Mouse (Mus musculus) layer of hippocampus, adult 8-10 months (tissue): ENCODE results near the gene Pacsin2. TPM values are rescaled to one million over a fixed set of nuclear protein-coding genes. Genes with fewer than 3 reads are reported as not detected.
"Not testable (repeated sequence)": the region's sequence is repeated elsewhere in the genome, so short reads cannot be mapped to it uniquely, and the experiment has no call there.

ENCODE experiments used
- DNase-seq, 2 experiments: peaks; one replicate each; pipeline ENCODE4 v3.0.0; 2022; ENCODE audit warnings: low spot score in 2 of 2
- total RNA-seq, 4 experiments: library from RNA; stranded (reverse); gene quantifications; 2 replicates each; pipeline ENCODE4 v1.2.4; 2022

Pacsin2 gene
- 100 to 1,000 TPM in 3 of 4 experiments, 10 to 100 TPM in 1; 95.2 to 112 (median 106) TPM for total RNA-seq

DNA sequence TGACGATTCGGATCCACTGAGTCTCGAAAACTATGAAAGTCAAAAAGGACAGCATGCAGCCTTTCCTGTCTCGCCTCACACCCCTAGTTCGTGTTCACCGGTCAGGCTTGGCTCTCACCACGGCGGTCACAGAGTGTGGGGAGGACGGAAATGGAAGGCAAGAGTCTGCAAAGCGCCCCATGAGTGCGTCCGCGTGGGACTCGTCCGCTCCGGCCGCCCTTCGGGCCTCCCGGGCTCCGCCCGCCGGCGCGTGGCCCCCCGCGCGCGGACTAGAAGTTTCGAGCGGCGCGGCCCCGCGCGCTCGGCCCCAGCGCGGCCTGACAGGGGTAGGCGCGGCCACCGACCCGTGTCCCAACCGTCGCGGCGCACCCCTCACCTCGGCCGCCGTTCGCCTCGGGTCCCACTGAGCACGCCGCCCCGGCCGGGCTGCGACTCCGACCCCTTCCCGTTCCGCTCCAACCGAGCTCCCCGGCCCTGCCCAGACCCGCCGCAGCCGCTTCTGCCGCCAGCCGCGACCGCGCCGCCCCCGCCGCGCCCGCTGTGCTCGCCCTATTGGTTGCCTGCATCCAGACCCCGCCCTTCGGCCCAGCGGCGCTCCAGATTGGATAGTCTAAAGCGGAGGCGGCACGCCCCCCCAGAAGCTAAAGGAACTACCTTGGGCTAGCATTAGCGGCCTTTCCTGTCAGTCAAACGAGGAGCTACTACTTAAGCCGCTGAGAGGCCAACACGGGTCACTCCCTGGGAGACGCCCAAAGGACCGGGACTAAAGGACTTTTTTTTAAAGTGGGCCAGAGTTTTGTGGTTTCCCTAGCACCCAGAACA, at the start of gene Pacsin2:
Gene Pacsin2 (minus strand): TSS at position 524 of the 822 bp plus-strand sequence.
- DNase-seq, result peak; percentile 93 to 94

GRCm38 (mm10) chr15:83512489-83513281, 48.3 kb upstream of the Pacsin2 start:
- no peak for DNase-seq

DNA sequence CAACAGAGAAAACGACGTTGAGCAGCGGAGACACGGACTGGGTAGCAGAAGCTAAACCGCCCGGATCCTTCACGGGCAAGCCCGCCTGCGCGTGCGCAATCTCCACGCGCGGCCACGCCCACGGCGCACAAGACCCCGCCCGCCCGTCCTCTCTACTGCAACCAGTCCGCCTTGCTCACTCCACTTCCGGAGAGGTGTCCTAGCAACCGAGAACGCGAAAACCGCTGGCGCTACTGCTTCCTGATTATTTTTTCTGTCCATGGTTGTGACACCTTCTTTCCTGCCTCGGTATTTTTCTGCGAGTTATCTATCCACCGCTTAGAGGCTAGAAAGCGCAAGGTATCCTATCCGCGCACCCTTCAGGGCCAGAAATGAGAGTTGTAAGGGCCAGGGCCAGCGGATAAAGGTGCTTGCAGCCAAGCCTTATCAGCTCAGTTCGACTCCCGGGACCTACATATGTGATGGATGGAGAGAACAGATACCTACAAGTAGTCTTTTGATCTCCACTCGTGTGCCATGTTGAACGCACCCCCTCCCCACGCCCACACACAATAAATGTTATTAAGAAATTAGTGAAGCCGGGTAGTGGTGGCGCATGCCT, 46.5 kb upstream of the Pacsin2 start, which contains the start of gene Ttll1:
Gene Ttll1 (minus strand): TSS at position 89 of the 601 bp plus-strand sequence.
- DNase-seq, result peak; percentile 90 to 93

GRCm38 (mm10) chr15:83509950-83510804, 45.8 kb upstream of the Pacsin2 start:
- no peak for DNase-seq

DNA sequence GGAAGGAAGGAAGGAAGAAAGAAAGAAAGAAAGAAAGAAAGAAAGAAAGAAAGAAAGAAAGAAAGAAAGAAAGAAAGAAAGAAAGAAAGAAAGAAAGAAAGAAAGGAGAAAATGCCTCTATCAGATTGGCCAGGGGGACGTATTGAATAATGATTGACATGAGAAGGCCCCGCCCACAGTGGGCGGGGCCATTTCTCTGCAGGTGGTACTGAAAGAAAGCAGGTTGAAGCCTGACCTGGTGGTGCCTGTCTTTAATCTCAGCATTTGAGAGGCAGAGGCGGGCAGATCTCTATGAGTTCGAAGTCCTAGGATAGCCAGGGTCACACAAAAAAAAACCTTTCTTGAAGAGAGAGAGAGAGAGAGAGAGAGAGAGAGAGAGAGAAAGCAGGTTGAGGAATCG, 37.1 kb upstream of the Pacsin2 start:
- not testable (repeated sequence) for DNase-seq

DNA sequence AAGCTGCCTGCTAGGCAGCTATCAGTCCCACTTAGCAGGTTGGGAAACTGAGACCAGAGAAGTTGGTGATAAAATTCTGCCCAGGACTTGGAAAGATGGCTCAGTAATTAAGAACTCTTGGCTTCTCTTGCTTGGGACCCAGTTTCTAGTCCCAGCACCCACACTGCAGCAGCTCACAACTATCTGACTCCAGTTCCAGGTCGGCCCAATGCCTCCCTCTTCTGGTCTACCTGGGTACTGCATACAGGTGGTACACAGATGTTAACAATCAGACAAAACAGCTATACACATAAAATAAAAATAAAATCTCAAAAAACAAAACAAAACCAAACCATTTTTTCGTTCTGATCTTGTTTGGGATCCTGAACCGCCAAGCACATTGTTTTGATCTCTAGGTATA, 35.9 kb upstream of the Pacsin2 start:
- DNase-seq, result no peak

GRCm38 (mm10) chr15:83499211-83499755, 34.9 kb upstream of the Pacsin2 start:
- DNase-seq, result no peak

DNA sequence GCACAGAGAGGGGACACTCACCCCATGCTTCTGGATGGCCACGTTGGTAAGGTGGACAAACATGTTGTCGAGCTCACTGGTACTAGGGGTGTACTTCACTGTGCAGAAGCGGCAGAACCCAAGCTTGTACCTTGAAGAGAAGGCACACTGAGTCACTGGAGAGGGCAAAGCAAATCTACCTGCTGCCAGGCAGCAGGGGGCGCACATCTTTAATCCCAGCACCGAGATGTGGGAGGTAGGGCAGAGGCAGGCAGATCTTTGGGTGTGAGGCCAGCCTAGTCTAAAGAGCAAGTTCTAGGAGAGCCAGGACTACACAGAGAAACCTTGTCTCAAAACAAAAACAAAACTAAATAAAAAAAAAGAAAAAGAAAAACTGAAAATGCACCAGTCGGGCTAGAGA, 32.9 kb upstream of the Pacsin2 start:
- no peak for DNase-seq

DNA sequence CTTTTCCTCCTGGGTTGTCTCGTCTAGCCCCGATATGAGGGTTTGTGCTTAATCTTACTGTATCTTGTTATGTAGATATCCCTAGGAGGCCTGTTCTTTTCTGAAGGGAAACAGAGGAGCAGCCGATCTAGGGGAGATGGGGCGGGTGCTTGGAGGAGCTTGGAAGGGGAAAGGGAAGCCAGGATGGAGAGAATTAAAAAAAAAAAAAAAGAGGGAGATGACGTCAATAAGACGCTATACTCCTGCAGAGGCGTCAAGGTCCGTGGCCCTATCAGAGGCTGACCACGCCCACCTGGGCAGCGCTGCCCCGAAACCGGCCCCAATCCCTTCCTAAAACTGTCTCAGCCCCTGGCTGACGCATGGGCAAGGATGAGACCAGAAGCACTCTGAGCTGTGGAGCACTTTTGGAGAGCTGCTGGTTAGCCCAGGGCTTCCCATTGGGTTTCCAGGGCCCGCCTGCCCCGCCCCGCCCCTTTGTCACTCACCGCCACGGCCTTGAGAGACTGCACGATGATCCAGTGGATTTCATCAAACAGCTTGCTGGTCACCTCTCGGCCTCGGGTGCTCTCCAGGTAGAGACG, 31.5 kb upstream of the Pacsin2 start:
- DNase-seq, result no peak

- no peak for DNase-seq
Observed at GRCm38 (mm10) chr15:83495195-83495594, 30.8 kb upstream of the Pacsin2 start.

DNA sequence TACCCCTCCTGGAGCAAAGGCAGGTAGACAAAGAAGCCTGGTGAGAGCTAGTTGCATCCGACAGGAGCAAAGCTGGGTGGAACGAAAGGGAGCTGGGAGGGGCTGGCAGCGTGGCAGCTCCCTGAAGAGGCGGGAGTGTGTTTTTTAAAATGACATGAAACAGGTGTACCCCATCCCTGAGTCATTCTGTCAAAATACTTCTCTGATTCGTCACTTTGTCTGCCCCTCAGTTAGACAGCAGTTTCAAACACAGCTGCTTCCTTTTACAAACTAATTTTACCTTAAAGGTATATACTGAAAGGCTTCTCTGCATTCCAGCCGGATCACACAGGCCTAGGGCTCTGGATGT, 30.1 kb upstream of the Pacsin2 start:
- no peak for DNase-seq

- no peak for DNase-seq
Observed at GRCm38 (mm10) chr15:83493856-83494571, 29.6 kb upstream of the Pacsin2 start.

- DNase-seq, result no peak
Observed at GRCm38 (mm10) chr15:83491891-83492290, 27.5 kb upstream of the Pacsin2 start.

GRCm38 (mm10) chr15:83489471-83489870, 25.1 kb upstream of the Pacsin2 start:
- DNase-seq, result no peak

GRCm38 (mm10) chr15:83487477-83488115, 23.2 kb upstream of the Pacsin2 start:
- DNase-seq, result peak in 1 of 2 experiments; percentile 21

GRCm38 (mm10) chr15:83484311-83484710, 19.9 kb upstream of the Pacsin2 start:
- no peak for DNase-seq

DNA sequence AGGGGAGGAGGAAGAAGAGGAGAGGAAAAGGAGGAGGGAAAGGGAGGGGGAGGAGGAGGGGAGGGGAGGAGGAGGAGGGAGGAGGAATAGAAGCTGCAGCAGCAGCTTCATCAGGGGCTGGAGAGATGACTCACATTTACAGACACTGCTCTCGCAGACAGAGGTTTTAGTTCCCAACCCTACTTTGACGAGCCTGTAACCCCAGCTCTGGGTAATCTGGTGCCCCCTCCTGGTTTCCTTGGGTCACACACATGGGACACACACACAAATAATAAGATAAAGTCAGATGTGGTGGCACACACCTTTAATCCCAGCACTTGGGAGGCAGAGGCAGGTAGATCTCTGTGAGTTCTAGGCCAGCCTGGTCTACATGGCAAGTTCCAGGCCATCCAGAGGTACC, 19.1 kb upstream of the Pacsin2 start:
- no peak for DNase-seq

DNA sequence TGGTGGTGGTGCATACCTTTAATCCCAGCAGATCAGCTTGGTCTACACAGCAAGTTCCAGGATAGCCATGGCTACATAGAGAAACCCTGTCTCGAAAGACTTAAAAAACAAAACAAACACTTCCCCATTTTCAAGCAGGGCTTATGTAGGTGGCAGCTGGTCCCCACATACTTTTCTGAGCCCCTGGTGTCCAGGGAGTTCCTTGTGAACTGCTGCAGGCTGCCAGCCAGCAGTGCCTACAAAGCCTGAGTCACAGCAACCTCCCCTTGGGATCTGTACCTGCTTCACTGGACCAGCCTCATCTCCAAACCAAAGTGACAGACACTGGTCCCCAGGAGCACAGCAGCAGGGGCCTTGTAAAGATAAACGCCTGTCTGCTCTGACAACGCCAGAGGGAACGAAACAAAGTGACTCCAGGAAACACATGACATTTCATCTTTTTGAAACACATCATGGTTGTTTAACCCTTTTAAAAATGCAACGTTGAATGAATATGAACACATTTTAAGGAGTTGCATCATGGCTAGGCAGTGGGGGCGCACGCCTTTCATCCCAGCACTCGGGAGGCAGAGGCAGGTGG, 18.3 kb upstream of the Pacsin2 start:
- DNase-seq, result no peak

DNA sequence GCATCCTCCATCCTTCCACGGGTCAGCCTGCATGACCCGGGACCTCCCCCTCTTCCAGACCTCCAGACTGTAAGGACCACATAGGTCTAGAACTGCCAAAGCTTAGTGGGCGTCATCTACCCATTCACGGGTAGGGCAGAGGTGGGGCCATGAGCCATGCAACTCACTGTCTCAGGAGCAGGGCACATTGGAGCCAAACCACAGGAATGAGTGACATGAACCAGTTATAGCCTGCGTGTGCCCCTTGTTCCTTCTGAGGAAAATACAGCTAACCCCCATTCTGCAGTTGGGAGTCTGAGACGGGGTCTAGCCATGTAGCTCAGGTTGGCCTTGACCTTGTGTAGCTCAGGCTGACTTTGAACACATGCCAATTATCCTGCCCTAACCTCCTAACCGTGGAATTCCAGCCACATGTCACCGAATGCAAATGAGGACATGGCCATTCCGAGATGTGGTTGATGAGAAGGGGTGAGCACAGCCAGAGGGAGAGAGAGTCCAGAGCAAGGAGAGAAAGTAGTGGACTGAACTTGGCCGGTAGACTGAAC, 16.9 kb upstream of the Pacsin2 start:
- DNase-seq, result no peak
